Mouse (Mus musculus) hindbrain, embryonic 13.5 days (tissue): ENCODE results near the gene Garnl3. TPM values are rescaled to one million over a fixed set of nuclear protein-coding genes. Genes with fewer than 3 reads are reported as not detected.

Experiments
- ATAC-seq: fragments of 200-750 bp; cut with Nextera tagmentation; 2 replicates; pipeline ENCODE4 v1.8.0; 2017; ENCODE audit warnings: moderate TSS enrichment; ENCODE audit not compliant: low FRiP score
- H3K27ac ChIP-seq: fragments of 300-500 bp; sonication (generic); 2 replicates; pipeline ENCODE4 v1.5.1; 2015; ENCODE audit warnings: inconsistent platforms, mild to moderate bottlenecking, moderate library complexity
- H3K27me3 ChIP-seq: fragments of 300-500 bp; sonication (generic); 2 replicates; pipeline ENCODE4 v1.6.1; 2015; ENCODE audit warnings: mild to moderate bottlenecking, inconsistent platforms
- H3K36me3 ChIP-seq: fragments of 300-500 bp; sonication (generic); 2 replicates; pipeline ENCODE4 v1.6.1; 2015; ENCODE audit warnings: mild to moderate bottlenecking, inconsistent platforms
- H3K4me1 ChIP-seq: fragments of 300-500 bp; sonication (generic); replicated peaks from 2 replicates; pipeline ENCODE4 v1.6.1; 2015; ENCODE audit warnings: inconsistent platforms
- H3K4me2 ChIP-seq: fragments of 300-500 bp; sonication (generic); 2 replicates; pipeline ENCODE4 v1.6.1; 2015; ENCODE audit warnings: inconsistent platforms, mild to moderate bottlenecking, moderate library complexity
- H3K4me3 ChIP-seq: fragments of 300-500 bp; sonication (generic); 2 replicates; pipeline ENCODE4 v1.5.1; 2015; ENCODE audit warnings: mild to moderate bottlenecking, inconsistent platforms
- H3K9ac ChIP-seq: fragments of 300-500 bp; sonication (generic); 2 replicates; pipeline ENCODE4 v1.6.1; 2015; ENCODE audit warnings: mild to moderate bottlenecking, inconsistent platforms
- H3K9me3 ChIP-seq: fragments of 300-500 bp; sonication (generic); 2 replicates; pipeline ENCODE4 v1.6.1; 2016; ENCODE audit warnings: inconsistent platforms
- WGBS: fragments of 180-500 bp; shearing (Covaris S2); methylation state at CpG from one replicate; pipeline ENCODE4 v1.1.7; 2015; 5-methylcytosine and 5-hydroxymethylcytosine counted together
- polyA plus RNA-seq: library from polyadenylated mRNA; unstranded; fragments of >200 nt; fragmentation: Nextera tagmentation; extraction: Ambion mirVana; gene quantifications from 2 replicates; pipeline ENCODE4 v1.2.1, GENCODE M21; 2015

Gene Garnl3
- polyA plus RNA-seq, 1 experiment from 2014 or later = 36.6 TPM

GRCm38 (mm10) chr2:32997792-32998191 lies 133.7 kb downstream of the Garnl3 start:
- no peaks in the 10 kb centered on the region for H3K27me3 ChIP-seq
- H3K27ac ChIP-seq = no peak overlapping the region
- no peak overlapping the region for H3K4me2 ChIP-seq
- peaks cover 11% of the 10 kb centered on the region for H3K36me3 ChIP-seq
- 84% methylated on average over 4 of the region's 4 CpGs for WGBS
- no peaks in the 10 kb centered on the region for H3K9me3 ChIP-seq
- H3K4me3 ChIP-seq = no peak overlapping the region
- H3K4me1 ChIP-seq = no peaks in the 10 kb centered on the region
- H3K9ac ChIP-seq = no peak overlapping the region
- no peak for ATAC-seq

GRCm38 (mm10) chr2:32997081-32997480 lies 134.4 kb downstream of the Garnl3 start:
- Histone ChIP-seq H3K9me3 (no peaks in the 10 kb centered on the region), H3K36me3 (peaks cover 7% of the 10 kb centered on the region; the same call in 1 of the 2 replicates), H3K9ac (no peak overlapping the region), H3K27ac (no peak overlapping the region), H3K4me1 (no peaks in the 10 kb centered on the region), H3K27me3 (no peaks in the 10 kb centered on the region), H3K4me3 (no peak overlapping the region), H3K4me2 (no peak overlapping the region)
- 78% methylated on average over 6 of the region's 6 CpGs for WGBS
- ATAC-seq = no peak

- Histone ChIP-seq H3K4me1 (no peaks in the 10 kb centered on the region), H3K27ac (no peak overlapping the region), H3K9me3 (no peaks in the 10 kb centered on the region), H3K36me3 (peaks cover 7% of the 10 kb centered on the region; the same call in 1 of the 2 replicates), H3K9ac (no peak overlapping the region), H3K27me3 (no peaks in the 10 kb centered on the region), H3K4me2 (no peak overlapping the region), H3K4me3 (no peak overlapping the region)
- WGBS = 73% methylated on average over 6 of the region's 6 CpGs
- ATAC-seq = no peak
These were observed 139.3 kb downstream of the Garnl3 start for GRCm38 (mm10) chr2:32992130-32992529.

- no peak overlapping the region for H3K4me2 ChIP-seq
- H3K4me1 ChIP-seq = no peaks in the 10 kb centered on the region
- WGBS = 53% methylated on average over 13 of the region's 13 CpGs
- no peaks in the 10 kb centered on the region for H3K27me3 ChIP-seq
- no peaks in the 10 kb centered on the region for H3K9me3 ChIP-seq
- ATAC-seq = no peak
- H3K4me3 ChIP-seq = no peak overlapping the region
- no peak overlapping the region for H3K27ac ChIP-seq
- no peak overlapping the region for H3K9ac ChIP-seq
- H3K36me3 ChIP-seq = peaks cover 14% of the 10 kb centered on the region
These were observed 141.2 kb downstream of the Garnl3 start for GRCm38 (mm10) chr2:32990167-32990832.

- no peak overlapping the region for H3K4me3 ChIP-seq
- 81% methylated on average over 3 of the region's 3 CpGs for WGBS
- H3K4me2 ChIP-seq = no peak overlapping the region
- H3K27ac ChIP-seq = no peak overlapping the region
- H3K4me1 ChIP-seq = no peaks in the 10 kb centered on the region
- no peak overlapping the region for H3K9ac ChIP-seq
- H3K9me3 ChIP-seq = no peaks in the 10 kb centered on the region
- H3K27me3 ChIP-seq = peaks cover 6% of the 10 kb centered on the region; the same call in 1 of the 2 replicates
- no peak for ATAC-seq
- H3K36me3 ChIP-seq = peaks cover 14% of the 10 kb centered on the region
These were observed 142.1 kb downstream of the Garnl3 start for GRCm38 (mm10) chr2:32989376-32989775.

GRCm38 (mm10) chr2:32985844-32986243 lies 145.6 kb downstream of the Garnl3 start:
- WGBS = 59% methylated on average over 8 of the region's 8 CpGs
- Histone ChIP-seq H3K4me2 (no peak overlapping the region), H3K9me3 (no peaks in the 10 kb centered on the region), H3K36me3 (peaks cover 10% of the 10 kb centered on the region), H3K4me1 (peaks cover 14% of the 10 kb centered on the region), H3K4me3 (no peak overlapping the region), H3K27ac (no peak overlapping the region), H3K9ac (no peak overlapping the region), H3K27me3 (peaks cover 8% of the 10 kb centered on the region; the same call in 1 of the 2 replicates)
- ATAC-seq = no peak

GRCm38 (mm10) chr2:32983617-32984016 lies 147.8 kb downstream of the Garnl3 start:
- no peak for ATAC-seq
- Histone ChIP-seq H3K4me3 (no peak overlapping the region), H3K4me1 (peaks cover 24% of the 10 kb centered on the region), H3K27me3 (peaks cover 8% of the 10 kb centered on the region; the same call in 1 of the 2 replicates), H3K36me3 (peaks cover 10% of the 10 kb centered on the region), H3K9me3 (no peaks in the 10 kb centered on the region), H3K27ac (no peak overlapping the region), H3K4me2 (no peak overlapping the region), H3K9ac (no peak overlapping the region)
- 70% methylated on average over 6 of the region's 6 CpGs for WGBS

GRCm38 (mm10) chr2:32982700-32983099 lies 148.8 kb downstream of the Garnl3 start:
- WGBS = 7% methylated on average over 4 of the region's 4 CpGs
- ATAC-seq = no peak

GRCm38 (mm10) chr2:32981725-32982271 lies 149.7 kb downstream of the Garnl3 start, which contains the start of gene Slc2a8:
Slc2a8 (minus strand) TSS chr2:32982083.
- Histone ChIP-seq H3K36me3 (peaks cover 8% of the 10 kb centered on the region), H3K27ac (peak within 1 kb of the TSS; percentile 85), H3K27me3 (peaks cover 8% of the 10 kb centered on the region; the same call in 1 of the 2 replicates), H3K4me3 (peak within 1 kb of the TSS; percentile 87), H3K9ac (peak within 1 kb of the TSS; percentile 94), H3K4me2 (peak within 1 kb of the TSS; percentile 99), H3K4me1 (peaks cover 37% of the 10 kb centered on the region), H3K9me3 (no peaks in the 10 kb centered on the region)
- ATAC-seq = peak; percentile 98
- under 1% methylated on average over 50 of the region's 50 CpGs for WGBS

More at GRCm38 (mm10) chr2:32982700-32983099, 148.8 kb downstream of the Garnl3 start:
- 0 out of 2 replicates have a peak overlapping the region, but pooled peaks have one; percentile 26 for H3K9ac ChIP-seq
- peaks cover 8% of the 10 kb centered on the region; the same call in 1 of the 2 replicates for H3K27me3 ChIP-seq
- peak overlapping the region; percentile 99 for H3K4me2 ChIP-seq
- H3K36me3 ChIP-seq = peaks cover 10% of the 10 kb centered on the region
- no peaks in the 10 kb centered on the region for H3K9me3 ChIP-seq
- peak overlapping the region; percentile 87 for H3K4me3 ChIP-seq
- H3K27ac ChIP-seq = no peak overlapping the region
- peaks cover 31% of the 10 kb centered on the region for H3K4me1 ChIP-seq

GRCm38 (mm10) chr2:32981281-32981680 lies 150.2 kb downstream of the Garnl3 start:
- H3K4me3 ChIP-seq = peak overlapping the region; percentile 87
- H3K4me2 ChIP-seq = peak overlapping the region; percentile 99
- H3K27me3 ChIP-seq = peaks cover 8% of the 10 kb centered on the region; the same call in 1 of the 2 replicates
- peak overlapping the region; percentile 85 for H3K27ac ChIP-seq
- WGBS = 0% methylated on average over 23 of the region's 23 CpGs
- H3K9ac ChIP-seq = peak overlapping the region; percentile 94
- peaks cover 8% of the 10 kb centered on the region for H3K36me3 ChIP-seq
- no peaks in the 10 kb centered on the region for H3K9me3 ChIP-seq
- peak; percentile 8; the same call in 1 of the 2 replicates for ATAC-seq
- peaks cover 41% of the 10 kb centered on the region for H3K4me1 ChIP-seq

- no peak for ATAC-seq
These were observed 151.8 kb downstream of the Garnl3 start for GRCm38 (mm10) chr2:32979675-32980074.

GRCm38 (mm10) chr2:32978675-32979074 lies 152.8 kb downstream of the Garnl3 start:
- Histone ChIP-seq H3K36me3 (peaks cover 31% of the 10 kb centered on the region), H3K9me3 (no peaks in the 10 kb centered on the region), H3K27me3 (no peaks in the 10 kb centered on the region), H3K9ac (no peak overlapping the region; the same call in 1 of the 2 replicates), H3K4me3 (no peak overlapping the region), H3K27ac (no peak overlapping the region), H3K4me2 (no peak overlapping the region), H3K4me1 (peaks cover 41% of the 10 kb centered on the region)
- no peak for ATAC-seq
- WGBS = 84% methylated on average over 3 of the region's 3 CpGs

More at GRCm38 (mm10) chr2:32979675-32980074, 151.8 kb downstream of the Garnl3 start:
- 87% methylated on average over 7 of the region's 7 CpGs for WGBS
- peaks cover 5% of the 10 kb centered on the region; the same call in 1 of the 2 replicates for H3K27me3 ChIP-seq
- H3K4me3 ChIP-seq = no peak overlapping the region
- peaks cover 41% of the 10 kb centered on the region for H3K4me1 ChIP-seq
- no peaks in the 10 kb centered on the region for H3K9me3 ChIP-seq
- H3K27ac ChIP-seq = no peak overlapping the region
- no peak overlapping the region for H3K4me2 ChIP-seq
- H3K36me3 ChIP-seq = peaks cover 21% of the 10 kb centered on the region
- H3K9ac ChIP-seq = no peak overlapping the region
